Mouse (Mus musculus): Measurements from ENCODE around the gene Olfr56.

- TF ChIP-seq CTCF (IDR thresholded peaks at IDR 0.05; ENCODE audit: low read depth): no peak
- no peak for TF ChIP-seq EP300 (optimal IDR thresholded peaks at IDR 0.05)
Observed at GRCm38 (mm10) chr11:49077012-49077411, 98.3 kb downstream of the Olfr56 start.

Data from stomach, postnatal 0 days (tissue).